Mouse (Mus musculus) myocyte (in vitro differentiated cells): ENCODE measurements around the gene Ccr6.

ENCODE experiments used
- CEBPB ChIP-seq: IDR thresholded peaks from 2 replicates; pipeline ENCODE4 v1.6.1; 2011; ENCODE audit warnings: mild to moderate bottlenecking, moderate library complexity; ENCODE audit not compliant: poor library complexity, insufficient read depth, severe bottlenecking
- E2F4 ChIP-seq: IDR thresholded peaks from one replicate; pipeline ENCODE4 v1.6.1; 2011; ENCODE audit warnings: mild to moderate bottlenecking, control low read depth, moderate library complexity; ENCODE audit not compliant: insufficient read depth
- MAX ChIP-seq: IDR thresholded peaks from one replicate; pipeline ENCODE4 v1.6.1; 2011; ENCODE audit warnings: low read depth, mild to moderate bottlenecking, control low read depth
- MYOG ChIP-seq, 3 experiments: IDR thresholded peaks; one replicate each; pipeline ENCODE4 v1.6.1; 2011; ENCODE audit warnings: control low read depth in 2 of 3, low read depth in 2 of 3, mild to moderate bottlenecking in 2 of 3; ENCODE audit not compliant: insufficient read length in 2 of 3, control insufficient read depth in 1 of 3, insufficient read depth in 1 of 3
- POLR2A ChIP-seq: IDR thresholded peaks from one replicate; pipeline ENCODE4 v1.6.1; 2011; ENCODE audit warnings: low read depth, mild to moderate bottlenecking, control low read depth, moderate library complexity; ENCODE audit not compliant: insufficient read length
- POLR2AphosphoS2 ChIP-seq: IDR thresholded peaks from one replicate; pipeline ENCODE4 v1.6.1; 2011; ENCODE audit warnings: low read depth, control low read depth; ENCODE audit not compliant: insufficient read length
- REST ChIP-seq: IDR thresholded peaks from one replicate; pipeline ENCODE4 v1.6.1; 2011; ENCODE audit warnings: mild to moderate bottlenecking, control low read depth, moderate library complexity; ENCODE audit not compliant: insufficient read depth, insufficient read length
- SRF ChIP-seq: IDR thresholded peaks from one replicate; pipeline ENCODE4 v1.6.1; 2011; ENCODE audit warnings: low read depth; ENCODE audit not compliant: control insufficient read depth, insufficient read length
- TCF12 ChIP-seq: IDR thresholded peaks from one replicate; pipeline ENCODE4 v1.6.1; 2011; ENCODE audit warnings: mild to moderate bottlenecking, control low read depth; ENCODE audit not compliant: poor library complexity, insufficient read depth, severe bottlenecking
- TCF3 ChIP-seq: IDR thresholded peaks from one replicate; pipeline ENCODE4 v1.6.1; 2011; ENCODE audit warnings: low read depth, control low read depth; ENCODE audit not compliant: insufficient read length
- USF1 ChIP-seq: IDR thresholded peaks from one replicate; pipeline ENCODE4 v1.6.1; 2011; ENCODE audit warnings: low read depth, mild to moderate bottlenecking, control low read depth, moderate library complexity

GRCm38 (mm10) chr17:8215016-8215745 is 20.7 kb upstream of the Ccr6 start:
- TF ChIP-seq POLR2A: no peak
- TF ChIP-seq E2F4: no peak
- TF ChIP-seq USF1: no peak
- TF ChIP-seq CEBPB: no peak
- TF ChIP-seq MAX: no peak
- no peak for TF ChIP-seq MYOG (IDR thresholded peaks at IDR 0.05; ENCODE audit: control insufficient read depth in 1 of 3, insufficient read depth in 1 of 3, insufficient read length in 2 of 3, low read depth in 2 of 3)
- no peak for TF ChIP-seq REST
- no peak for TF ChIP-seq TCF12
- TF ChIP-seq POLR2AphosphoS2: no peak
- TF ChIP-seq SRF: no peak
- TF ChIP-seq TCF3: no peak
